Mouse (Mus musculus) kidney, adult 2 months (tissue): ENCODE measurements around the gene Rtn4rl1.

Source experiments
- CTCF ChIP-seq: fragments of 200-500 bp; conservative IDR thresholded peaks from 2 replicates; pipeline ENCODE4 v1.5.1; 2011; ENCODE audit warnings: low read depth, mild to moderate bottlenecking, control low read depth, low read length, moderate library complexity, mixed read lengths; ENCODE audit not compliant: insufficient read depth, insufficient read length
- POLR2A ChIP-seq: fragments of 200-500 bp; IDR thresholded peaks from one replicate; pipeline ENCODE4 v1.6.1; 2011; ENCODE audit warnings: low read depth, low read length, control low read depth

DNA sequence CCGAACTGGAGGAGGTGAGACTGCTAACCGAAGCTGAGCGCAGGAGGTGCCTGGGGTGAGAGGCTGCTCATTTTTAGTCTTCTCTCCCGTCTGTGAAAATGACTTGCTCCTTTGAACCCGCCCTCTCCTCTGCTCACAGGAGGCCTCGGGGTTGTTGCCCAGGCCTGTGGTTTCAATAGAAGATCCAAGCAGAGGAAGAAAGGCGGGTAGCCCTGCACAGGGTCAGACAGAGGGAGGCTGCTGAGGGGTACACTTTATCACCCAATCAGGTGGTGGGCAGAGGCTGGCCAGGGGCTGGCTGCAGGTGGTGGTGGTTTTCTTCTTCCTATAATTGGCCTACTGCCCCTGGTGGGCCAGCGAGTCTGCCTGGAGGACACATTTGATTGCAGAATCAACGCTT, 10.9 kb downstream of the Rtn4rl1 start:
- TF ChIP-seq CTCF (no peak), POLR2A (no peak)
